Mouse (Mus musculus) myocyte (in vitro differentiated cells): Measurements from ENCODE around the gene Klrc2. TPM values are rescaled to one million over a fixed set of nuclear protein-coding genes. Genes with fewer than 3 reads are reported as not detected.

Experiments used
- H3K27me3 ChIP-seq: one replicate; pipeline ENCODE4 v1.6.1; 2011; ENCODE audit not compliant: control insufficient read depth, insufficient read depth, insufficient read length
- H3K36me3 ChIP-seq: one replicate; pipeline ENCODE4 v1.6.1; 2011; ENCODE audit not compliant: control insufficient read depth, insufficient read depth
- H3K4me2 ChIP-seq: one replicate; pipeline ENCODE4 v1.6.1; 2011; ENCODE audit warnings: low read depth, control low read depth
- H3K4me3 ChIP-seq: one replicate; pipeline ENCODE4 v1.5.1; 2011; ENCODE audit warnings: mild to moderate bottlenecking, control low read depth, moderate library complexity
- H3K79me2 ChIP-seq: one replicate; pipeline ENCODE4 v1.6.1; 2011; ENCODE audit not compliant: control insufficient read depth, insufficient read depth
- H3ac ChIP-seq: one replicate; pipeline ENCODE4 v1.6.1; 2011; ENCODE audit not compliant: control insufficient read depth, insufficient read length
- CEBPB ChIP-seq: IDR thresholded peaks from 2 replicates; pipeline ENCODE4 v1.6.1; 2011; ENCODE audit warnings: mild to moderate bottlenecking, moderate library complexity; ENCODE audit not compliant: poor library complexity, insufficient read depth, severe bottlenecking
- E2F4 ChIP-seq: IDR thresholded peaks from one replicate; pipeline ENCODE4 v1.6.1; 2011; ENCODE audit warnings: mild to moderate bottlenecking, control low read depth, moderate library complexity; ENCODE audit not compliant: insufficient read depth
- MAX ChIP-seq: IDR thresholded peaks from one replicate; pipeline ENCODE4 v1.6.1; 2011; ENCODE audit warnings: low read depth, mild to moderate bottlenecking, control low read depth
- MYOD1 ChIP-seq, 3 experiments: IDR thresholded peaks; one replicate each; pipeline ENCODE4 v1.6.1; 2011; ENCODE audit warnings: control low read depth in 2 of 3, low read depth in 2 of 3, mild to moderate bottlenecking in 2 of 3, moderate library complexity in 1 of 3; ENCODE audit not compliant: insufficient read length in 2 of 3, control insufficient read depth in 1 of 3
- MYOG ChIP-seq, 3 experiments: IDR thresholded peaks; one replicate each; pipeline ENCODE4 v1.6.1; 2011; ENCODE audit warnings: control low read depth in 2 of 3, low read depth in 2 of 3, mild to moderate bottlenecking in 2 of 3; ENCODE audit not compliant: insufficient read length in 2 of 3, control insufficient read depth in 1 of 3, insufficient read depth in 1 of 3
- POLR2A ChIP-seq: IDR thresholded peaks from one replicate; pipeline ENCODE4 v1.6.1; 2011; ENCODE audit warnings: low read depth, mild to moderate bottlenecking, control low read depth, moderate library complexity; ENCODE audit not compliant: insufficient read length
- POLR2AphosphoS2 ChIP-seq: IDR thresholded peaks from one replicate; pipeline ENCODE4 v1.6.1; 2011; ENCODE audit warnings: low read depth, control low read depth; ENCODE audit not compliant: insufficient read length
- REST ChIP-seq: IDR thresholded peaks from one replicate; pipeline ENCODE4 v1.6.1; 2011; ENCODE audit warnings: mild to moderate bottlenecking, control low read depth, moderate library complexity; ENCODE audit not compliant: insufficient read depth, insufficient read length
- SRF ChIP-seq: IDR thresholded peaks from one replicate; pipeline ENCODE4 v1.6.1; 2011; ENCODE audit warnings: low read depth; ENCODE audit not compliant: control insufficient read depth, insufficient read length
- TCF12 ChIP-seq: IDR thresholded peaks from one replicate; pipeline ENCODE4 v1.6.1; 2011; ENCODE audit warnings: mild to moderate bottlenecking, control low read depth; ENCODE audit not compliant: poor library complexity, insufficient read depth, severe bottlenecking
- TCF3 ChIP-seq: IDR thresholded peaks from one replicate; pipeline ENCODE4 v1.6.1; 2011; ENCODE audit warnings: low read depth, control low read depth; ENCODE audit not compliant: insufficient read length
- USF1 ChIP-seq: IDR thresholded peaks from one replicate; pipeline ENCODE4 v1.6.1; 2011; ENCODE audit warnings: low read depth, mild to moderate bottlenecking, control low read depth, moderate library complexity
- polyA plus RNA-seq: library from polyadenylated mRNA; unstranded; fragments of >200 nt; fragmentation: generic; extraction: Trizol; gene quantifications from one replicate; pipeline ENCODE4 v1.2.1, GENCODE M21; 2012; ENCODE audit warnings: missing spikeins

The Klrc2 gene
- polyA plus RNA-seq, 1 experiment: not detected

GRCm38 (mm10) chr6:129623735-129624134 is 36.8 kb downstream of the Klrc2 start, which contains the start of gene Klrk1:
Klrk1 (minus strand) TSS chr6:129623864.
- Histone ChIP-seq H3K27me3 (no peaks in the 10 kb centered on the region), H3K4me3 (no peak within 1 kb of the TSS), H3K4me2 (no peak within 1 kb of the TSS), H3K79me2 (no peaks in the 10 kb centered on the region), H3ac (no peak within 1 kb of the TSS), H3K36me3 (no peaks in the 10 kb centered on the region)
- TF ChIP-seq TCF3: no peak
- no peak for TF ChIP-seq MYOD1 (IDR thresholded peaks at IDR 0.05; ENCODE audit: control insufficient read depth in 1 of 3, insufficient read length in 2 of 3, low read depth in 2 of 3)
- TF ChIP-seq E2F4: no peak
- TF ChIP-seq USF1: no peak
- no peak for TF ChIP-seq MAX
- TF ChIP-seq REST: no peak
- no peak for TF ChIP-seq SRF
- TF ChIP-seq POLR2A: no peak
- no peak for TF ChIP-seq CEBPB
- TF ChIP-seq MYOG (IDR thresholded peaks at IDR 0.05; ENCODE audit: control insufficient read depth in 1 of 3, insufficient read depth in 1 of 3, insufficient read length in 2 of 3, low read depth in 2 of 3): no peak
- no peak for TF ChIP-seq POLR2AphosphoS2
- TF ChIP-seq TCF12: no peak

- Histone ChIP-seq H3K27me3 (no peaks in the 10 kb centered on the region), H3K4me3 (no peak overlapping the region), H3K79me2 (no peaks in the 10 kb centered on the region), H3K36me3 (no peaks in the 10 kb centered on the region), H3ac (no peak overlapping the region), H3K4me2 (no peak overlapping the region)
- TF ChIP-seq POLR2AphosphoS2 (no peak), MYOG (IDR thresholded peaks at IDR 0.05; ENCODE audit: control insufficient read depth in 1 of 3, insufficient read depth in 1 of 3, insufficient read length in 2 of 3, low read depth in 2 of 3) (no peak), USF1 (no peak), MYOD1 (IDR thresholded peaks at IDR 0.05; ENCODE audit: control insufficient read depth in 1 of 3, insufficient read length in 2 of 3, low read depth in 2 of 3) (no peak), SRF (no peak), POLR2A (no peak), TCF3 (no peak), TCF12 (no peak), E2F4 (no peak), MAX (no peak)
Observed at GRCm38 (mm10) chr6:129608372-129608771, 52.1 kb downstream of the Klrc2 start.

Other genes with a start within 250 kb of the Klrc2 start
- gene Clec1a, start 208.7 kb downstream of the Klrc2 start, polyA plus RNA-seq: 0.13 TPM
- 0.11 TPM for gene Olr1, start 153.5 kb downstream of the Klrc2 start, polyA plus RNA-seq
- not detected for gene Tmem52b, start 148.1 kb downstream of the Klrc2 start, polyA plus RNA-seq
- gene Gabarapl1, start 127.5 kb downstream of the Klrc2 start, polyA plus RNA-seq: 53.6 TPM
- gene Klre1, start 82.8 kb downstream of the Klrc2 start, polyA plus RNA-seq: not detected
- gene Klrd1, start 68.9 kb downstream of the Klrc2 start, polyA plus RNA-seq: not detected
- gene Klrk1, start 36.8 kb downstream of the Klrc2 start, polyA plus RNA-seq: not detected
- gene Klrc3, start 17.4 kb downstream of the Klrc2 start, polyA plus RNA-seq: not detected
- not detected for gene Klrc1, start 18.3 kb upstream of the Klrc2 start, polyA plus RNA-seq
- not detected for gene Klri1, start 56.4 kb upstream of the Klrc2 start, polyA plus RNA-seq
- not detected for gene Klri2, start 79.8 kb upstream of the Klrc2 start, polyA plus RNA-seq
- gene Gm156, start 123.6 kb upstream of the Klrc2 start, polyA plus RNA-seq: not detected
- not detected for gene Gm17631, start 202.0 kb upstream of the Klrc2 start, polyA plus RNA-seq
- gene Klra17, start 216.0 kb upstream of the Klrc2 start, polyA plus RNA-seq: 0.06 TPM